Mouse (Mus musculus) lung, postnatal 4 days (tissue): ENCODE data around the gene Ifnar2.
A peak's percentile ranks its signal among the peaks of the same experiment; 100 is the strongest.

Source experiments
- DNase-seq, 2 experiments: peaks; one replicate each; pipeline ENCODE4 v3.0.0; 2021

Ifnar2 gene

DNA sequence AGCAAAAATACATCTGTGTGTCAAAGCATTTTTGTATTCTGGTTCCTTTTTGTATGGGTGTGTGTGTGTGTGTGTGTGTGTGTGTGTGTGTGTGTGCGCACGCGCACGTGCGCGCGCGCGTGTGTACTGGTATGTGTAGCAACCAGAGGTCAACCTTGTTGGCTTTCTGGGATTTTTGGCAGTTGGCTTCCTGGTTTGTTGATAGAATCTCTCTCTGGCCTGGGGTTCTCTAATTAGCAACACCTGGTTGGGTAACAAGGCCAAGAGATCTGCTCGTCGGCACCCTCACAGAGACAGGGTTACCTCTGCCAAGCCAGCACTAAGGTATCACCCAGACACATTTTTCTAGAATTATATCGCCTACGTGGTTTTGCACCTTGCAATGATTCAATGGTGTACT lies 13.1 kb upstream of the Ifnar2 start:
- no peak for DNase-seq

- no peak for DNase-seq
Observed at GRCm38 (mm10) chr16:91360162-91360561, 12.4 kb upstream of the Ifnar2 start.

DNA sequence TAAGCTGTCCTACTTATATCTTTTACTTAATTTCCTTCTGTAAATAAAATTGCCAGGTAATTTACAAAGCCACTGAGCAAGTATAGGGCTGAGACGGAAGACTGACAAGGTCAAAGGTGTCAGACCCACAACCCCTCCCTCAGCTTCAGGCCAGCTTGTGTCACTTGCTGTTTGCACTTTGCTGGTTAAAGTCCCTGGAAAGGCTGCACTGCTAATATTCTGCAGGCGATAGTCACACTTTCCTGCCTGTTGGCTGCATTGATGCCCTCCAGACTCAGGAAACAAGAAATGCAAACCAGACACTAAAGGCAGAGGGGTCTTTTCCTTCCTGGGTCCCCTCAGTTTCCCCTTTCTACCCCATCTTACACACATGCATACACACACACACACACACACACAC lies 10.6 kb upstream of the Ifnar2 start:
- no peak for DNase-seq

GRCm38 (mm10) chr16:91362616-91363272 lies 9.8 kb upstream of the Ifnar2 start:
- DNase-seq = peak; percentile 74 to 87

GRCm38 (mm10) chr16:91363483-91363882 lies 9.1 kb upstream of the Ifnar2 start:
- DNase-seq = peak; percentile 61 to 72

DNA sequence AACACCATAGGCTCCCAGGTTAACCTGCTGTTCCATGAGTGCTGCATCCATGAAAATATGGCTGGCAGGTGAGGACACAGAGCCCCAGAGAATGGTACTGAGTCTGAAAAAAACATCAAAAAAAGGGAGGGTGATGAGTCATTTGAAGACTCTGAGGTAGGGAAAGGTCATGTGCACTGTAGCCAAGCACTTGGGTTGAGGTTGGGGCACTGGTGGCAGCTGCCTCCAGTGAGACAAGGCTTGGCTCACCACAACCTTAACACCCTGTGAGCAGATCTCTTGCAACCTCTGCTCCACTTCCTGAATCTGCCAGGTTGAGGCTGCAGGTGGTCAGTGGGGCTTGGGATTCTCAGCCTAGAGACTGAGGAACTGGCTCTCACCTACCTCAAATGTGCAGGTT lies 6.0 kb upstream of the Ifnar2 start:
- peak; percentile 28 to 30 for DNase-seq

GRCm38 (mm10) chr16:91367066-91367465 lies 5.5 kb upstream of the Ifnar2 start:
- peak in 1 of 2 experiments; percentile 28 for DNase-seq

- no peak for DNase-seq
Observed at GRCm38 (mm10) chr16:91373473-91374252, 1.1 kb downstream of the Ifnar2 start.

DNA sequence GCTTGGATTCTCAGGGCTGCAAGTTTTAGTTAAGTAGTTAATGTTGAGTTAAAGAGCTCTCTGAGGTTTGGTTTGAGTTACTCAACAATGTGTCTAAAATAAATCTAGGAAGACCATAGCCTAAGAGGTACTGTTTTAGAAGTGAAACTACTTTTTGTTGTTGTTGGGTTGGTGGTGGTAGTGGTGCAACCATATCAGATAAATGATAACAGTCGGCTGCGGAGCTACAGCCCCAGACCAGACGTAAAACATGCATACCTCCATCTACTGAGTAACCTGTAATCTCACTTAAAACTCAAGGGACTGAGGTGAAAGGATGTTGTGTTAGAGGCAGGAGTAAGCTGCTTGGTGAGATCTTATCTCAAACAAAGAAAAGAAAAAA lies 1.7 kb downstream of the Ifnar2 start:
- no peak for DNase-seq

- DNase-seq = peak in 1 of 2 experiments; percentile 72
Observed at GRCm38 (mm10) chr16:91376701-91377100, 4.1 kb downstream of the Ifnar2 start.

- DNase-seq = no peak
Observed at GRCm38 (mm10) chr16:91378431-91378986, 5.9 kb downstream of the Ifnar2 start.

DNA sequence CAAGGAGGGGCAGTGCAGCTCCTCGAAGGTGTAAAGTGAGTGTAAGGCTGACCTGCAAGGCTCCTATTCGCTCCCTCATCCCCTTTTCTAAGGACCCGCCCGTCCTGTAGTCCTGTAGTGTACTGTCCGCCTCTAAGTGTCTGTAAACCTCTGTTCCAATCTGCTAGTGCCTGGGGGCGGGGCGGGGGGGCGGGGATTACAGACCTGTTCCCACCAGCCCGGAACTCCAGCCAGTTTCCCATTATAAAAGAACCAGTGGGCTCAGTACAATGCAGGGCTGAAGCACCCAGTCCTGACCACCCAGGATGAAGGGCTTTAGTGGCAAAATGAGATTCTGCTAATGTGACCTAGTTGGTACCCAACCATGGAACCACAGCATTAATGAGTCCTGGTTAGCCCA lies 6.4 kb downstream of the Ifnar2 start:
- no peak for DNase-seq

GRCm38 (mm10) chr16:91379412-91379811 lies 6.8 kb downstream of the Ifnar2 start:
- DNase-seq = no peak

DNA sequence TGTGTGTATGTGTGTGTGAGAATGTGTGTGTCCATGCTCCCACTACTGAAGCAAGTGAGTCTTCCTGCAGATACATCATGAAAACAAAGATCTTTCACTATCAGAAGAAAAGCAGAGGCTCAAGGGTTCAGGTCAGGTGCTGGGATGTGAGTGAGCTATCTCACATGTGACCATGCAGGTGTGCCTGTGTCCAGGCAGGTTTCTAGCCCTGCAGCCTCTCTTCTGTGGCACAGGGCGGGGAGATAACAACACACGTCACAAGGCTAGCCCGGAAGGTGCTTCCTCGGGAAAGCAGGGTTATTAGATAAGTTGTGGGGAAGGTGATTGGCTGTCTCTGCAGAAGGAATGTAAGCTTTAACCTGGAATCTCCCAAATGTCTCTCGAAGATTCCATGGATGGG lies 7.6 kb downstream of the Ifnar2 start:
- no peak for DNase-seq

GRCm38 (mm10) chr16:91381606-91382005 lies 9.0 kb downstream of the Ifnar2 start:
- DNase-seq = no peak

- DNase-seq = no peak
Observed at GRCm38 (mm10) chr16:91382261-91382790, 9.7 kb downstream of the Ifnar2 start.

- no peak for DNase-seq
Observed at GRCm38 (mm10) chr16:91384221-91384620, 11.6 kb downstream of the Ifnar2 start.

DNA sequence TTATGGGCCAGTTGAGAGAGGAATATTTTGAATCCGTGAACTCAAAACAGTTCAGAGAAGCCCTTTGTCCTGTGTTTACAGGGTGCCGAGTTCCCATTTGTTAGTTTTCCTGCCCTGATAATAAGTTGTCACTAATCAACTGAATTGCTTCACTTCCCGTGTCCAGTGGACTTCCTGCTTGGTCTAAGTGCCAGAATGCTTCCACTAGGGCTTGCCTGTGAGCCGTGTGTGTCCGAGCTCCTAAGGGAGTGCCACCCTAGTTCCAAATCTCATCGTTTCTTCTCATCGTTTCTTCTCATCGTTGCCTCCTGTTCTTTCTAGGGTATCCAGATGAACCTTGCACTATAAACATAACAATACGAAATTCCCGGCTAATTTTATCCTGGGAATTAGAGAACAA lies 13.0 kb downstream of the Ifnar2 start:
- peak; percentile 57 to 58 for DNase-seq

GRCm38 (mm10) chr16:91386419-91387120 lies 14.0 kb downstream of the Ifnar2 start:
- no peak for DNase-seq

- no peak for DNase-seq
Observed at GRCm38 (mm10) chr16:91387121-91387486, 14.5 kb downstream of the Ifnar2 start.

DNA sequence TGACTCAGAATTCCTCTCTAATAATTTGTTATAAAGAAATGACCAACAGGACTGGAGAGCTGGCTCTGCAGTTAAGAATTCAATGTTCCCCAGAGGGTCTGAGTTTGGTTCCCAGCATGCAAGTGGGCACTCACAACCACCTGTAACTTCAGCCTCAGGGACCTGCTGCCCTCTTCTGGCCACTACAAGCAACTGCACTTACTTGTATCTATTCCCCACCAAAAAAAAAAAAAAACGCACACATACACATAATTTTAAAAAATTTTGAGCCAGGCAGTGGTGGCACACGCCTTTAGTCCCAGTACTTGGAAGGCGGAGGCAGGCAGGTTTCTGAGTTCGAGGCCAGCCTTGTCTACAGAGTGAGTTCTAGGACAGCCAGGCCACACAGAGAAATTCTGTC lies 17.5 kb downstream of the Ifnar2 start:
- DNase-seq = no peak

DNA sequence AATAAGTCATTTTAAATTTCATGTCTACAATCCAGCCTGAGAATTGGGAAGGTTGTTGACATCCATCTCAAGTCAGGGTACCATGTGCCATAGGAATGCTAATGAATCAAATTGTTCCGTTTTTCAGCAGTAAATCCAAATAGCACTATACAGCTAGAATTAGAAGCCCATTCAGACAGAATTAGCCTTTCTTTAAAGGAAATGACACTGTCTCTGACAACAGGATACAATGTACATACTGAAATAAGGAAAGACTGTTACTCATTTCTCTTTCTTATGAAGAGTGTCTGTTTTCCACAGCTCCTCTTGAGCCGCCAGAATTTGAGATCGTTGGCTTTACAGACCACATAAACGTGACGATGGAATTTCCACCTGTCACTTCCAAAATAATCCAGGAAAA lies 18.8 kb downstream of the Ifnar2 start, which contains the start of gene Gm21970:
Gene Gm21970 (plus strand): TSS at position 301 of the 400 bp plus-strand sequence.
- no peak for DNase-seq

GRCm38 (mm10) chr16:91394826-91395410 lies 22.3 kb downstream of the Ifnar2 start:
- DNase-seq = no peak
